Comparison of ENCODE assay signal across 28 mouse cellular contexts in genomic region chr11:58985299-58985917, GRCm38 (mm10). TPM values are rescaled to one million over a fixed set of nuclear protein-coding genes. Genes with fewer than 3 reads are reported as not detected.
DNase-seq lines count a peak whose midpoint lies in the region; ATAC-seq and TF ChIP-seq lines count a peak whose summit lies in the region.
"Had no signal": no experiment of that assay in that cellular context is flagged by ENCODE, and none has a peak within 500 bp of the region (broad histone marks: within the 10 kb centered on the region; RNA-seq: fewer than 3 reads in every experiment).

No protein-coding gene starts in this region.

- peak overlapping the region; percentile 6; the same call in 1 of the 2 replicates for H3K9ac ChIP-seq in heart, embryonic 14.5 days (ENCODE audit: low read length)
- H3K9ac ChIP-seq in intestine, embryonic 15.5 days: no peak overlapping the region
- H3K9ac ChIP-seq in intestine, embryonic 16.5 days (ENCODE audit: low read depth, low read length): no peak overlapping the region
- no peak overlapping the region for H3K9ac ChIP-seq in stomach, postnatal 0 days (ENCODE audit: low read length)
- H3K9ac ChIP-seq: hindbrain, embryonic 12.5 days; limb, embryonic 15.5 days; liver, embryonic 13.5 days; stomach, embryonic 15.5 days had no signal

- TF ChIP-seq CTCF in gastrocnemius, adult 2 months (IDR thresholded peaks at IDR 0.05): no peak
- TF ChIP-seq CTCF in stomach, postnatal 0 days (IDR thresholded peaks at IDR 0.05; ENCODE audit: low read depth): no peak

- peak overlapping the region; percentile 84 for H3K27ac ChIP-seq in gastrocnemius, adult 2 months
- H3K27ac ChIP-seq in heart, embryonic 14.5 days (replicated peaks in 1 of 2; ENCODE audit: control insufficient read depth in 1 of 2, insufficient read depth in 1 of 2, low read depth in 2 of 2, low read length in 2 of 2): peak overlapping the region; percentile 77 to 97
- no peak overlapping the region for H3K27ac ChIP-seq in intestine, embryonic 15.5 days
- no peak overlapping the region for H3K27ac ChIP-seq in intestine, embryonic 16.5 days (ENCODE audit: low read length)
- H3K27ac ChIP-seq in stomach, postnatal 0 days (replicated peaks): no peak overlapping the region
- H3K27ac ChIP-seq: hindbrain, embryonic 12.5 days; hindbrain, postnatal 0 days; limb, embryonic 10.5 days; limb, embryonic 15.5 days; liver, embryonic 13.5 days; macrophage; stomach, embryonic 15.5 days had no signal

- no peak for DNase-seq in gastrocnemius, adult 2 months
- no peak for DNase-seq in gastrocnemius, adult 8-10 months (ENCODE audit: low spot score in 2 of 2)
- DNase-seq in heart, postnatal 4 days: no peak
- no peak for DNase-seq in stomach, postnatal 0 days (ENCODE audit: low spot score)
- DNase-seq: cerebellum, adult 2 months; cerebellum, postnatal 14 days; gastrocnemius, postnatal 10 days; kidney, adult 11 months; kidney, postnatal 14 days; layer of hippocampus, adult 9-11 months; liver, embryonic 13.5 days; lung, adult 2 months; lung, postnatal 10 days; right cerebral cortex, postnatal 25 days had no signal

- TF ChIP-seq EP300 in stomach, postnatal 0 days (optimal IDR thresholded peaks at IDR 0.05): no peak

- H3K4me3 ChIP-seq in gastrocnemius, adult 2 months: no peak overlapping the region
- H3K4me3 ChIP-seq in heart, embryonic 14.5 days (ENCODE audit: control insufficient read depth in 1 of 2, insufficient read depth in 1 of 2, low read depth in 1 of 2, low read length in 2 of 2): no peak overlapping the region
- H3K4me3 ChIP-seq in intestine, embryonic 15.5 days (replicated peaks): no peak overlapping the region
- no peak overlapping the region for H3K4me3 ChIP-seq in intestine, embryonic 16.5 days (ENCODE audit: low read length)
- H3K4me3 ChIP-seq in stomach, postnatal 0 days (ENCODE audit: low read depth, low read length): no peak overlapping the region
- H3K4me3 ChIP-seq: erythroblast, embryonic 14.5 days; hindbrain, embryonic 12.5 days; limb, embryonic 10.5 days; limb, embryonic 15.5 days; liver, embryonic 13.5 days; stomach, embryonic 15.5 days had no signal

- no peak for ATAC-seq in heart, embryonic 14.5 days (ENCODE audit: insufficient number of reproducible peaks, insufficient read depth, low FRiP score, low read depth)
- 0 out of 2 replicates have a peak, but pooled peaks have one; percentile 10 for ATAC-seq in intestine, embryonic 15.5 days
- ATAC-seq in intestine, embryonic 16.5 days: no peak
- ATAC-seq in stomach, postnatal 0 days (ENCODE audit: low FRiP score, low TSS enrichment): peak; percentile 61; the same call in 1 of the 2 replicates
- ATAC-seq: CD4-positive, CD25-positive, alpha-beta regulatory T cell, adult 4 months; forebrain, embryonic 16.5 days; hindbrain, postnatal 0 days; midbrain, embryonic 16.5 days had no signal

- H3K4me2 ChIP-seq in heart, embryonic 14.5 days (ENCODE audit: low read length): no peak overlapping the region
- no peak overlapping the region for H3K4me2 ChIP-seq in intestine, embryonic 15.5 days (replicated peaks)
- H3K4me2 ChIP-seq in intestine, embryonic 16.5 days (ENCODE audit: low read depth, low read length): no peak overlapping the region
- H3K4me2 ChIP-seq in stomach, postnatal 0 days (replicated peaks; ENCODE audit: low read depth): no peak overlapping the region
- H3K4me2 ChIP-seq: hindbrain, embryonic 12.5 days; limb, embryonic 15.5 days; liver, embryonic 13.5 days; stomach, embryonic 15.5 days had no signal

- intact Hi-C loops in gastrocnemius, adult 2 months (cut with DNase I): no loop called here

- peaks cover 78 to 93% of the 10 kb centered on the region in 2 experiments for H3K4me1 ChIP-seq in heart, embryonic 14.5 days (ENCODE audit: control insufficient read depth in 2 of 2, insufficient read depth in 2 of 2, low read length in 2 of 2)
- H3K4me1 ChIP-seq in intestine, embryonic 15.5 days (replicated peaks): peaks cover 12% of the 10 kb centered on the region
- peaks cover 12% of the 10 kb centered on the region for H3K4me1 ChIP-seq in intestine, embryonic 16.5 days (ENCODE audit: control insufficient read depth, insufficient read depth, low read length)
- no peaks in the 10 kb centered on the region for H3K4me1 ChIP-seq in stomach, postnatal 0 days (replicated peaks; ENCODE audit: control insufficient read depth, insufficient read depth)

- 49% methylated on average over 3 of the region's 3 CpGs for WGBS in heart, embryonic 14.5 days
- WGBS in intestine, embryonic 15.5 days: 83% methylated on average over 3 of the region's 3 CpGs
- 82% methylated on average over 3 of the region's 3 CpGs for WGBS in intestine, embryonic 16.5 days
- WGBS in stomach, postnatal 0 days: 77% methylated on average over 3 of the region's 3 CpGs

- no peaks in the 10 kb centered on the region for H3K27me3 ChIP-seq in heart, embryonic 14.5 days (ENCODE audit: control insufficient read depth, insufficient read depth, low read length)
- no peaks in the 10 kb centered on the region for H3K27me3 ChIP-seq in intestine, embryonic 15.5 days (replicated peaks)
- no peaks in the 10 kb centered on the region for H3K27me3 ChIP-seq in intestine, embryonic 16.5 days (replicated peaks; ENCODE audit: control insufficient read depth, insufficient read depth, low read length)
- H3K27me3 ChIP-seq in stomach, postnatal 0 days (ENCODE audit: control insufficient read depth, insufficient read depth, low read length): no peaks in the 10 kb centered on the region
- H3K27me3 ChIP-seq: hindbrain, embryonic 12.5 days; limb, embryonic 15.5 days; liver, embryonic 13.5 days; stomach, embryonic 15.5 days had no signal

- H3K9me3 ChIP-seq in heart, embryonic 14.5 days (ENCODE audit: control insufficient read depth, low read length): no peaks in the 10 kb centered on the region
- H3K9me3 ChIP-seq in intestine, embryonic 15.5 days: no peaks in the 10 kb centered on the region
- H3K9me3 ChIP-seq in intestine, embryonic 16.5 days (ENCODE audit: control insufficient read depth, low read length): no peaks in the 10 kb centered on the region
- no peaks in the 10 kb centered on the region for H3K9me3 ChIP-seq in stomach, postnatal 0 days (ENCODE audit: control insufficient read depth, low read length)
- H3K9me3 ChIP-seq: hindbrain, embryonic 12.5 days; limb, embryonic 10.5 days; limb, embryonic 15.5 days; liver, embryonic 13.5 days; stomach, embryonic 15.5 days had no signal

- peaks cover 87% of the 10 kb centered on the region for H3K36me3 ChIP-seq in heart, embryonic 14.5 days (ENCODE audit: control insufficient read depth, insufficient read depth, low read length)
- H3K36me3 ChIP-seq in intestine, embryonic 15.5 days: peaks cover 39% of the 10 kb centered on the region
- peaks cover 24% of the 10 kb centered on the region; the same call in 1 of the 2 replicates for H3K36me3 ChIP-seq in intestine, embryonic 16.5 days (ENCODE audit: control insufficient read depth, insufficient read depth, low read length)
- peaks cover 15% of the 10 kb centered on the region; the same call in 1 of the 2 replicates for H3K36me3 ChIP-seq in stomach, postnatal 0 days (ENCODE audit: control insufficient read depth, insufficient read depth, low read length)

RNA-seq across cellular contexts. Expression of gene Trim11, which starts 7.5 kb away (rescaled TPM):
- total RNA-seq in gastrocnemius, adult 2 months (2021): 1 to 10 TPM; 7.2 to 7.9 TPM
- total RNA-seq in gastrocnemius, adult 8-10 months (2022): 1 to 10 TPM; 4.8 to 8.5 (median 7.4) TPM
- 33.4 and 36.1 TPM in 2 replicates for polyA plus RNA-seq in heart, embryonic 14.5 days (2014; fragmentation: Nextera tagmentation; extraction: Ambion mirVana)
- 10 to 100 TPM; 21.3 TPM for total RNA-seq in heart, postnatal 4 days (2021)
- 16.0 and 17.0 TPM in 2 replicates for polyA plus RNA-seq in intestine, embryonic 15.5 days (2015; fragmentation: Nextera tagmentation; extraction: Ambion mirVana)
- 17.0 and 17.5 TPM in 2 replicates for polyA plus RNA-seq in intestine, embryonic 16.5 days (2015; fragmentation: Nextera tagmentation; extraction: Ambion mirVana)
- 9.9 and 11.0 TPM in 2 replicates for polyA plus RNA-seq in stomach, postnatal 0 days (2015; fragmentation: Nextera tagmentation; extraction: Ambion mirVana)

RNA-seq across cellular contexts. Expression of gene Hist3h2a, which starts 30.9 kb away (rescaled TPM):
- 10 to 100 TPM; 10.5 to 11.3 TPM for total RNA-seq in gastrocnemius, adult 2 months (2021)
- 10 to 100 TPM in 3 of 4 experiments, 1 to 10 TPM in 1; 8.9 to 14.8 (median 11.5) TPM for total RNA-seq in gastrocnemius, adult 8-10 months (2022)
- polyA plus RNA-seq in heart, embryonic 14.5 days (2014; fragmentation: Nextera tagmentation; extraction: Ambion mirVana): 34.0 and 40.8 TPM in 2 replicates
- 10 to 100 TPM; 46.8 to 50.0 TPM for total RNA-seq in heart, postnatal 4 days (2021)
- 27.2 and 28.3 TPM in 2 replicates for polyA plus RNA-seq in intestine, embryonic 15.5 days (2015; fragmentation: Nextera tagmentation; extraction: Ambion mirVana)
- polyA plus RNA-seq in intestine, embryonic 16.5 days (2015; fragmentation: Nextera tagmentation; extraction: Ambion mirVana): 28.5 and 31.6 TPM in 2 replicates
- polyA plus RNA-seq in stomach, postnatal 0 days (2015; fragmentation: Nextera tagmentation; extraction: Ambion mirVana): 18.7 and 19.1 TPM in 2 replicates

RNA-seq across cellular contexts. Expression of gene Trim17, which starts 30.9 kb away (rescaled TPM):
- under 1 TPM; 0.08 to 0.33 TPM for total RNA-seq in gastrocnemius, adult 2 months (2021)
- under 1 TPM; 0.08 to 0.31 (median 0.20) TPM for total RNA-seq in gastrocnemius, adult 8-10 months (2022)
- 0.11 and 0.47 TPM in 2 replicates for polyA plus RNA-seq in heart, embryonic 14.5 days (2014; fragmentation: Nextera tagmentation; extraction: Ambion mirVana)
- under 1 TPM in 1 of 2 experiments, not detected in 1; 0.10 TPM for total RNA-seq in heart, postnatal 4 days (2021)
- polyA plus RNA-seq in intestine, embryonic 15.5 days (2015; fragmentation: Nextera tagmentation; extraction: Ambion mirVana): 0.16 and 0.35 TPM in 2 replicates
- polyA plus RNA-seq in intestine, embryonic 16.5 days (2015; fragmentation: Nextera tagmentation; extraction: Ambion mirVana): 0.15 and 0.35 TPM in 2 replicates
- polyA plus RNA-seq in stomach, postnatal 0 days (2015; fragmentation: Nextera tagmentation; extraction: Ambion mirVana): 0.05 and 0.08 TPM in 2 replicates
- total RNA-seq: megakaryocyte-erythroid progenitor cell, adult 5-6 weeks had no signal

RNA-seq across cellular contexts. Expression of gene Hist3h2ba, which starts 36.7 kb away (rescaled TPM):
- not detected for total RNA-seq in gastrocnemius, adult 2 months (2021)
- 1 to 10 TPM in 1 of 4 experiments, under 1 TPM in 1, not detected in 2; 0.52 to 1.2 TPM for total RNA-seq in gastrocnemius, adult 8-10 months (2022)
- 8.9 and 16.0 TPM in 2 replicates for polyA plus RNA-seq in heart, embryonic 14.5 days (2014; fragmentation: Nextera tagmentation; extraction: Ambion mirVana)
- total RNA-seq in heart, postnatal 4 days (2021): 10 to 100 TPM; 21.8 to 22.6 TPM
- 39.9 and 40.0 TPM in 2 replicates for polyA plus RNA-seq in intestine, embryonic 15.5 days (2015; fragmentation: Nextera tagmentation; extraction: Ambion mirVana)
- 34.7 and 40.9 TPM in 2 replicates for polyA plus RNA-seq in intestine, embryonic 16.5 days (2015; fragmentation: Nextera tagmentation; extraction: Ambion mirVana)
- polyA plus RNA-seq in stomach, postnatal 0 days (2015; fragmentation: Nextera tagmentation; extraction: Ambion mirVana): 7.5 and 8.9 TPM in 2 replicates
- polyA plus RNA-seq: macrophage had no signal

RNA-seq across cellular contexts. Expression of gene Rnf187, which starts 46.7 kb away (rescaled TPM):
- 100 to 1,000 TPM in 1 of 2 experiments, 10 to 100 TPM in 1; 95.2 to 101 TPM for total RNA-seq in gastrocnemius, adult 2 months (2021)
- total RNA-seq in gastrocnemius, adult 8-10 months (2022): 100 to 1,000 TPM in 2 of 4 experiments, 10 to 100 TPM in 2; 97.5 to 116 (median 100) TPM
- 208 and 213 TPM in 2 replicates for polyA plus RNA-seq in heart, embryonic 14.5 days (2014; fragmentation: Nextera tagmentation; extraction: Ambion mirVana)
- total RNA-seq in heart, postnatal 4 days (2021): 100 to 1,000 TPM; 161 to 165 TPM
- 201 and 207 TPM in 2 replicates for polyA plus RNA-seq in intestine, embryonic 15.5 days (2015; fragmentation: Nextera tagmentation; extraction: Ambion mirVana)
- 131 and 138 TPM in 2 replicates for polyA plus RNA-seq in intestine, embryonic 16.5 days (2015; fragmentation: Nextera tagmentation; extraction: Ambion mirVana)
- 136 and 140 TPM in 2 replicates for polyA plus RNA-seq in stomach, postnatal 0 days (2015; fragmentation: Nextera tagmentation; extraction: Ambion mirVana)

Comparison
In these comparisons a context has a peak if more than half of its experiments do, and no peak if none do; other contexts are left out.
1. ATAC-seq: peak in intestine, embryonic 15.5 days (single experiment) and stomach, postnatal 0 days (single experiment); none in heart, embryonic 14.5 days (single experiment) and intestine, embryonic 16.5 days (single experiment).
2. H3K27ac ChIP-seq: peak in gastrocnemius, adult 2 months (single experiment) and heart, embryonic 14.5 days (2 of 2); none in intestine, embryonic 15.5 days (single experiment), intestine, embryonic 16.5 days (single experiment) and stomach, postnatal 0 days (single experiment).